Mouse (Mus musculus): Measurements from ENCODE around the gene Opalin.

Opalin gene

GRCm38 (mm10) chr19:41076906-41077305 is at the start of gene Opalin:
TSS of gene Opalin (minus strand) at chr19:41077113.
- no peak for DNase-seq

DNA sequence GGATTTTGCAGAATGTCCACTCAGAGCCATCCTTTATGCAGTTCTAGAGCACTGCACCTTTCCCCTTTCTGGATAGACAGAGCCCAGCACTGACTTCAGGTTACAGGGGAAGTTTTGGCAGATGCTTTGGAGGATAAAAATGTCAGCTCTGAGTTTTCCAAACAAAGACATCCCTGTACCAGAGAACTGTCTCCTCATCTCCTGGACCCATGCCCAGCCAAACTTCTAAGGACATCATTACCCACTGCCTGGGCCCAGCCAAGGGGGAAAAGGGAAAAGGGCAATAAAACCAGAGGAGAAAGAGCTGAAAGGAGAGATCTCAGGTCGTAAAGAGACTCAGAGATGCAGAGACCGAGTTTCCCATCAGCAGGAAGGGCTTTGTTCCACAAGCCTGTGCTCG is 46.1 kb upstream of the Opalin start:
- no peak for DNase-seq

- no peak for DNase-seq
These were observed 43.0 kb upstream of the Opalin start for GRCm38 (mm10) chr19:41119924-41120323.

DNA sequence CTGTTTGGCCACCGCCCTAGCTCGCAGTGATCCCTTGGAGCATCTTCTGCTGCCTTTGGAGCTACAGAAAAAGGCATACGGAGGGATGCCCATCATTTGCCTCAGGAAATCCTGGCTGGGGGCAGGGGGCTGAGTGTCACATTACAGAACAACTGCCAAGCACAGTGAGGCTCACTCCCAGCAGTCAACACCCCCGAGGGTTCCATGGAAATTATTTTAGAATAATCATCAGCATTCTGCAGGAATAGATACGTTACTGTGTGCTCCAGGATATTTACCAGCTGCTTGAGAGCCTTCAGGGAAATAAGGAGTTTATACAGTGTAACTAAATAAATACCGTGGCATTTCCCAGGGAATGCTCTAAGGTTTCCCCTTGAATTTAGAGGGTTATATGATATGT is 41.4 kb upstream of the Opalin start:
- no peak for DNase-seq

GRCm38 (mm10) chr19:41117334-41117733 is 40.4 kb upstream of the Opalin start:
- DNase-seq = no peak

- no peak for DNase-seq
These were observed 37.7 kb upstream of the Opalin start for GRCm38 (mm10) chr19:41114611-41115010.

GRCm38 (mm10) chr19:41113911-41114531 is 37.1 kb upstream of the Opalin start:
- no peak for DNase-seq

DNA sequence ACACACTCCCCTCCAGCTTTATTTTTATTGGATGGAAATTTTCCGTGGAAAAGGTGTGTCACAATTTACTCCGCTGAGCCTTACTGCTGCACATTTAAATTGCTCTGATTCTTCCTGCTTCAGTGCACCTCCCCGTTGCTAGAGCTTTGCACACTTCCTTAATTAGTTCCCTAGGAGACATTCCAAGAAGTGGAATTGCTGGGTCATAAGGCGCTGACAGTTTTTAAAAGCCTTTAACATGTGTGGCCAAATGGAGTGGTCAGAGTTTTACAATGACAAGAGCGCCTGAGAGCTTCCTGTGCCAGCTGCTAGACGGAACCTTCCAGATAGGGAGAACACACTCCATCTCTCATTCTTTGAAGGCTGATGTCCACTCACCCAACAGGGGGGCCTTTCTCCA is 35.7 kb upstream of the Opalin start:
- no peak for DNase-seq

DNA sequence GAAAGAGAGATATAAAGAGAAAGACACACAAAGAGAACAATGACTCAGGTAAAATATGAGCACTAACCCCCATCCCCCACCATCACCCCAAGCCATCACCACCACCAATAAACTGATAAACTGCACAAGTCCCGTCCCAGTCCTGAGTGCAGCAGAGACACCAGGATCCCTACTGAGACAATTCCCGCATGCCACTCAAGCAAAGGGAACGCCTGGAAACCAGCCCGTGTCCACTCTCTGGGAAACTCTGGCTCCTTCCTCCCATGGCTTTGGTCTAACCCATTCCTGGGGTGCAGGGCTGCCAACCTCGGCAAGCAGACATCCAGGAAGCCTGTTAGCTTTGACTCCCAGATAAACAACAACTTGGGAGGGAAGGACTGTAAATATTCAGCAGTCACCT is 33.1 kb upstream of the Opalin start:
- no peak for DNase-seq

DNA sequence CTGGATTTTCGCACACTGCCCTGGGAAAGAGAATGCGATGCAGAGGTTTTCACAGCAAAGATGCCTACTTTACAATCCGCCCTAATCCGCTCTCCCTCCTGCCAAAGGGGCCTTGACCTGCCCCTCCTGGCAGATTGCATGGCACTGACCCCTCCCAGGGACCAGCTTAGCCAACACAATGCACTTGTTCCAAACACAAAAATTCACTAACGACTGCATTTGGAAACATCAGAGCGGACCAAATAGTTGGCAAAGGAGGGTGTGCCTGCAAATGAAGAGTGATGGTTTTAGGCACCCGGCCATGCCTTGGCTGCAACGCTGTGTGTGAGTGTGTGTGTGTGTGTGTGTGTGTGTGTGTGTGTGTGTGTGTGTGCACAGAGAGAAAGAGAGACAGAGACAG is 32.6 kb upstream of the Opalin start:
- DNase-seq = no peak

DNA sequence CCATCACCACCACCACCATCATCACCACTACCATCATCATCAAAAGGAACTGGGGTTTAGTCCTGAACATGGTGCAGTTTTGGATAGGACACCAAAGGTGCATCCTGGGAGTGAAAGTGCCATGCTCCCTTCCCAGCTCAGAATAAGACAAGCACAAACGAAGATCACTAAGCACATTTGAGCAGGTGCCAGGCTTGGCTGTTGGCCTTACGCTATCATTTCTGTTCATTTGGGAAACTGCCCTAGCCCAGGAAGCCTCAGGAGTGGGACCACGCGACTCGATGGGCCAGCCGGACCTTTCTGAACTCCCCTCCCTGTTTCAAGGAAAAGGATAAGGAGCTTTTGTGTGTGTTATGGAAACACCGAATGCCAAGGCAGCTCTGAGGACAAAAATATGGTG is 31.8 kb upstream of the Opalin start:
- DNase-seq = no peak

DNA sequence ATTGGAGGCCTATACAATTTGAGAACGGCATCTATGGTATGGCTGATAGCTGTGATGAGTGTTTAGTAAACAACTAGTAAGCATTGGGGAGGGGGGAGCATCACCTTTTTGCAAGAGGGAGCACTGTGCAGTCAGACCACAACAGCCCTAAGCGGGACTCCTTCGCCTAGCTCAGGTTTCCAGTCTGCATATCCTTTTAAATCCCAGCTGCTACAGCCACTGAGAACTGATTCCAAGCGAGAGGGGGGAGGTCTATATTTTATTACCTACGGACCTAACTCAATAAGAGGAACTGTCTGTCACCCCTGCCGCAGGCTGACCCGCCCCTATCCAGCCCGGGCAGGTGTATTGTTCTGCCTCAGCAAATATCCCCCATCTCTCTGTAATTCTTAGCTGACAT is 30.6 kb upstream of the Opalin start:
- no peak for DNase-seq

DNA sequence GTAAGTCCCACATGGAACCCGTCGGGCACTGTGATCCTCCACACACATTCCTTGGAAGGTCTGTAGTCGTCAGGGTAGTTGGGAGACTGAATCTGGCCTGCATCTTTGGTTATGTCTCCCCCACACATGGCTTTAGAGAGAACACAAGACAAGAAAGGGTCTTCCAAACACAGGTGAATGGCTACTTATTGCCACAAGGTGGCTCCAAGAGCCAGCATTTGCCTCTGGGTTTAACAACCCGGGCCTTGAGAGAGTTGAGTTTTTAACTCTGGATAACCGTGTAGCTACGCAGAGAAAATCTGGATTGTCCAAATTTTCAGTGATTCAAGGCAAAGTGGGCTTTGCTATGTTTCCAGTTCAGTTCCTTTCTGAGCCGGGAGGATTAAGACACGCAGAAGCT is 28.0 kb upstream of the Opalin start:
- DNase-seq = no peak

GRCm38 (mm10) chr19:41101390-41101789 is 24.5 kb upstream of the Opalin start:
- peak; percentile 29 for DNase-seq

- DNase-seq = no peak
These were observed 23.9 kb upstream of the Opalin start for GRCm38 (mm10) chr19:41100863-41101262.

DNA sequence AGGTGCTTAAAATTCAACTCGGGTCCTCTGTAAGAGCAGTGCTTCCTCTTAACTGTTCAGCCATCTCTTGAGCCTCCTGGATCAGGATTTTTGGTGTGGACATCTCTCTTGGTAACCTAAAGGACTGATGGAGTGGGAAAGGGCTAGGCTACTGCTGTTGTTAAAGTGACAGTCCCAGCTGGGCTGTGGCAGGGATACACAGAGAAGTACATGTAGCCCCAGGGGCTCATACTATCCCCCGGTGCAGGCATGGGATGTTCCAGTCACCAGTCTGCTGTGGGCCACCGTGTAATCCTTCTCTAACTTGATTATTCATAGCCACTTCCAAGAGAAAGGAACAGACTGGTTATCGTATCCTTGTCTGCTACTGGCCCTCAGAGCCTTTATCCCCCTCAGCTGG is 20.1 kb upstream of the Opalin start:
- DNase-seq = no peak

DNA sequence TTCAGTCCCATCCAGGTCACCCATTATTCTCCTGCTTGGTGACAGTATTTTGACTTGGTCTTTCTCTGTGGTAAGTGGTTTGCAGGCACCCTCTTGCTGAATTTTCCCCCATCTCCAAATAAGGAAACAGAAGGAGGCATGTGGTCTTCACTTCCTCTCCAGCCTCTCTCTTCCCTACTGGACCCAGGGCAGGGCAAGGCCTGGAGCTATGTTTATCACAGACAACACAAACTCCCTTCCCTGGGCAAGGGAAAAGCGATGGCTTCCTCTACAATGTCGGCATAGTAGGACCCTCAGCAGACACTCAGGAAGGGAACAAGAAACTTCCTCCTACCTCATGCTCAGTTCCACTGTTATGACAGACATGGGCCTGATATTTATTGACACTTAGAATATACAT is 15.0 kb upstream of the Opalin start:
- no peak for DNase-seq

GRCm38 (mm10) chr19:41089833-41090232 is 12.9 kb upstream of the Opalin start:
- DNase-seq = no peak

DNA sequence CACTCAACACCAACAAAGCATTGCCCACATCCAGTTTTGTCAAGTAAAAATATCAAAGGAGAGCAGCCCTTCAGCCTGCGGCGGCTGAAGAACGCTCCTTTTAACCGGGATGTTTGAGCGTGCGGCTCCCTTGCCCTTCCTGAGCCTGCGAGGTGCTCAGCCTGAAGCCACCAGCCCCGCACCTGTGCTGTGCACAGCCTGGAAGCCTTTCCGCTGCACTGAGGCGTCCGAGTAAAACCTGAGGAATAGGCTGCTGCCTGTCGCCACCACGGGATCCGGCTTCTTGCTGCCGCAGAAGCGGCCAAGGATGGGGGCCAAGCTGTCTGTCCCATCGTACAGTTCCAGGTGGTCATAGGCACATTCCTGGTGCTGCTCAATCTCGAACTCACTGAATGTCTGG is 11.6 kb upstream of the Opalin start:
- no peak for DNase-seq

DNA sequence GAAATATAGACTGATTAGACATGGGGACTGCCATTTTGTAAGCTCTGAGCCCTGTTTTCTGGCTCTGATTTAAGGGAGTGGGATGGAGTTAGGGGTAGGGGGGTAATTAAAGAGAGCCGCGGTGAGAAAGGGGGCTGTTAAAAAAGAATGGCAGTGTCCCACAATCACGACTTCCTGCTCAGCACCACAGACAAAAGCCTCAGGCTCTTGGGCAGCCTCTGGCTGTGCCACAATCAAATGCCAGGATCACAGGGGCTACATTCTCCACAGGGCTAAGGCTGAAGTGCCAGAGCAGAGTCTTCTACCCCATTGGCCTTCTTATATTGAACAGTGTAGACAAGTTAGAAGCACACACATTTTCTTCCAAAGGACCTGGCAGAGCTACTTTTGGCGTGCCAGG is 11.0 kb upstream of the Opalin start:
- no peak for DNase-seq

DNA sequence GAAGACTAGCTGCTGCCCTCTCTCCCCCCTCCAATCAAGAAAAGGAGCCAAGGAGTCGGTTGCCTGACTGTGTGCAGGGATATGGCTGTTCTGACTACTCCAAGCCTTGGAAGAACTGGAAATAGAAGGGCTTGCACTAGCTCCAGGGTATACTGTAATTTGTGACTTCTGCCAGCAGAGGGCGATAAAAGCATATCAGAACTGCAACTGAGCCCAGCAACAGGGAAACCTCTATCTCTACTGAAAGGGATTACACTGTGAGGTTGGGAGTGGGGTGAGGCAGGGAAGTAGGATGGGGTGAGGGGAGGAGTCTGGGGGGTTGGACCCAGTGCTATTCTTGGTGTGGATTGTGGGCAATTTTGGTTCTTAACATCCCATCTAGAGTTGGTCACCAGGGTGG is 9.8 kb upstream of the Opalin start:
- peak; percentile 40 for DNase-seq

DNA sequence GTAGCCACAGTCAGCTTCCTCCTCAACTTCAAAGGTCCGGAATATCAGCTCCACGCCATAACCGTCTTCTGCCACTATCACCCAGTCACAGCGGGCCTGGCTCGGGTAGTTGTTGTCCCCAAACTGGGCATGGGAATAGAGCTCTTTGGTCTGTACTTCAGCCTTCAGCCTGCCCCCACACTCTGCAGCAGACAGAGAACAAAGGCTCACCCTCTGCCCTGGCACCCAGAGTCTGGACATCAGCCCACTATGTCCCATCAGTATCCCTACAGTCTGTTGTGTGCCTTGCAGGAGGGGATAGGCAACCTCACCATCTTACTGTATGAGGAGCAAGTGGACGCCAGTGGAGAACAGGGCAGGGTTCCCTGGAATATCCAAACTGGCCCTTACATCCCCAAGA is 9.4 kb upstream of the Opalin start:
- no peak for DNase-seq

DNA sequence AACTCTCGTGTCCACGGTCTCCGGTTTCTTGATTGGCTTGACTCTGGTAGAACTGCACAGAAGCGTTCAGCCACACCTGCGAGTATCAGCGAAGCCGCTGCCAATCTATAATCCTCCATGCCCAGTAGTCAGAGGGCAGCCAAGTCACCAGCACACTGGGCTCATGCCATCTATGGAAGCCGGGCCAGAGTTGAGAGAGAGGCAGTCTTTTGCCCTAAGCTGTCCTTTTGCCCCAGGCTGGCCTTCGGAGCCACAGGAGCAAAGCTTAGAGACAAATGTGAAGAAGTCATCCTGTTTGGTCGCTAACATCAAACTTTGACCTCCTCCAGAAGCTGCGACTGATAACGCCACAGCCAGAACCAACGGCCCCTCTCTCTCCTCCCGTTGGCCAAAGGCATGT is 6.7 kb upstream of the Opalin start:
- DNase-seq = no peak

DNA sequence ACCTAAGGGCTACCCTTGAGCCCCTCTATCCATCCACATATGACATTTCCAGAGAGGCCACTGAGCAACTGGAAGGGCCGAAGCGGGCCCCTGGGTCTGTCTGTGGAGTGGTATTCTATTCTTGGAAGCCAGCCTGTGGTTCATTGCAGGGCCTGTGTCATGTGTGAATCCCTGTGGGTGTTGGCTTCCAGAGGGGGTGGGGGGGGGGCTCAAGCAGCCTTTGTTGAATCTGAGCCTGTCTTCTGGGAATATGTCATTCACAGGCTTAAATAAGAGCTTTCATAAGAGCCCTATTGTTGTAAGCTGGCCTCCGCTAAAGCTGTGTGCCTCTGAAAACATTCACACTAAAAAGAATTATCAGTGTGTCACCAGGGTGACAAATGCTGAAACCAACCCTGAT is 4.7 kb upstream of the Opalin start:
- DNase-seq = no peak

DNA sequence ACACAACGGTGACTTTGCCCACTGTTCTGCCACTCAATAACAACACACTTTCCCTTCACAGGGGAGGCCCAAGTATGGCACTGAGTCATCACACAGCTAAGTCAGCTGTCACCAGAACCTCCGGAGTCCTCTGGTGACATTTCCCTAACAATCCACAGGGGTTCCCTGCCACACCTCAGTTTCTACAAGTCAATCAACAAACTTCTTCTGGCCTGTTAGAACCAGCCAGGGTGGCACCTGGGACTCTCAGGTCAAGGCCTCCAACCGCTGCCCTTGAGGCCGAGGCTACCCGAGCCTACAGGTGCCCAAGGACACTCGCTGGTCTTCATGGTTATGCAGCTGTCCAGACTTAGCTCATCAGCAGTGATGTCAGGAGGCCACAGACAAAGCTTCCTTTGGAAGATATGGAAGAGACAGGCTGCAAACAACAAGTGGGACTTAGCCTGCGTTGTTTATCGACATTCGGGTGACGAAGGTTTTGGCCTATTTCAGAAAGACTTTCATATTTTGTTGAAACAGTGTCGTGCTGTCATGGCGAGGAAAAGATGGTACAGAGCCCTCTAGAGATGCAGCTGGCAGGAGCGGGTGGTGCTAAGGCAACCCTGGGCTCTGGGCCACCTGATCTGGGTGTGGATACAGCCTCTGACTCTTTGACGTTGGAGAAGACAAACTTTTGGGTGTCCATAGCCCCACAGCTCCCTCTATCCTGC is 3.0 kb downstream of the Opalin start:
- DNase-seq = no peak
